Mouse (Mus musculus): ENCODE measurements at regions not wholly inside any gene's neighbourhood (a gene's known extent, or its start where the extent isn't known, plus 50 kb on each side); places are given as distances from the start of the nearest gene placed in this dataset.

DNA sequence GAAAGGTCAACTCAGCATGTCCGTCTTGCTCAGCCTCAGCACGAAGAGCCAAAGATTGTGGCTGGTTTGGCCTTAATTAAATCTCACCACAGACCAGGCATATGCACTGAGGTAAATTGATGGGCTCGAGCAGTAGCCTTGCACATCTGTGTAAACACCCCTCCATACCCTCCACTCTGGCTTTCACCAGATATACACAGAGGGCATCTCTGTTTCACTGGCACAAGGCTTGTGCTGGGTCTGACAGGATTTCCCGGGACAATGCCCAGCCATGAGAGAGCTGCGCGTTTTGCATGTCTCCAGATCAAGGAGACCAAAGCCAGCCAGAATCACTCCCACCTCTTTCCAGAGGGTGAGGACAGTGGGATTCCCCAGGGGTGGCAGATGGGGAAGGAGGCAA, 52.5 kb upstream of the Ret start:
- Histone ChIP-seq H3K4me3 (ENCODE audit: insufficient read depth, low read length) (no peak overlapping the region), H3K4me1 (ENCODE audit: control insufficient read depth, insufficient read depth, low read length) (no peaks in the 10 kb centered on the region), H3K27ac (ENCODE audit: insufficient read depth, low read length) (no peak overlapping the region)
- TF ChIP-seq CTCF (IDR thresholded peaks at IDR 0.05; ENCODE audit: extremely low read depth, insufficient read depth, low read length) (no peak), POLR2A (IDR thresholded peaks at IDR 0.05; ENCODE audit: extremely low read depth, insufficient read depth, low read length) (no peak)
